Comparison of ENCODE assay signal across 12 mouse cellular contexts in genomic region chr10:75412114-75413103, GRCm38 (mm10). TPM values are rescaled to one million over a fixed set of nuclear protein-coding genes. Genes with fewer than 3 reads are reported as not detected.
DNase-seq lines count a peak whose midpoint lies in the region; ATAC-seq and TF ChIP-seq lines count a peak whose summit lies in the region.
"Had no signal": no experiment of that assay in that cellular context is flagged by ENCODE, and none has a peak within 500 bp of the region (broad histone marks: within the 10 kb centered on the region; RNA-seq: fewer than 3 reads in every experiment).

No protein-coding gene starts in this region.

- no peak overlapping the region for H3K9ac ChIP-seq in heart, embryonic 12.5 days
- H3K9ac ChIP-seq in embryonic facial prominence, embryonic 14.5 days (ENCODE audit: low read depth, low read length): no peak overlapping the region
- peak overlapping the region; percentile 16; the same call in 1 of the 2 replicates for H3K9ac ChIP-seq in liver, postnatal 0 days (replicated peaks)

- intact Hi-C loops in heart, postnatal 14 days (cut with DNase I): no loop called here

- H3K4me1 ChIP-seq in heart, embryonic 12.5 days (replicated peaks): peaks cover 24% of the 10 kb centered on the region
- H3K4me1 ChIP-seq in embryonic facial prominence, embryonic 14.5 days (ENCODE audit: control insufficient read depth, insufficient read depth, low read length): no peaks in the 10 kb centered on the region; the same call in 1 of the 2 replicates
- H3K4me1 ChIP-seq in kidney, adult 2 months (ENCODE audit: control insufficient read depth, insufficient read depth, low read length): peaks cover 18% of the 10 kb centered on the region; the same call in 1 of the 2 replicates
- H3K4me1 ChIP-seq in liver, postnatal 0 days (ENCODE audit: insufficient read depth): peaks cover 4% of the 10 kb centered on the region; the same call in 1 of the 2 replicates

- 65% methylated on average over 27 of the region's 27 CpGs for WGBS in heart, embryonic 12.5 days
- 54% methylated on average over 27 of the region's 27 CpGs for WGBS in embryonic facial prominence, embryonic 14.5 days
- 57% methylated on average over 27 of the region's 27 CpGs for WGBS in kidney, adult 2 months
- WGBS in liver, postnatal 0 days (ENCODE audit: insufficient replicate concordance): 67% methylated on average over 24 of the region's 27 CpGs

- no peak for TF ChIP-seq EP300 in liver, postnatal 0 days (IDR thresholded peaks at IDR 0.05; ENCODE audit: low read depth)

- H3K27me3 ChIP-seq in heart, embryonic 12.5 days (replicated peaks): no peaks in the 10 kb centered on the region
- H3K27me3 ChIP-seq in embryonic facial prominence, embryonic 14.5 days (replicated peaks; ENCODE audit: control insufficient read depth, insufficient read depth, low read length): no peaks in the 10 kb centered on the region
- no peaks in the 10 kb centered on the region for H3K27me3 ChIP-seq in kidney, adult 2 months (replicated peaks; ENCODE audit: control insufficient read depth, insufficient read depth, low read length)
- no peaks in the 10 kb centered on the region for H3K27me3 ChIP-seq in liver, postnatal 0 days (ENCODE audit: insufficient read depth, low read length)
- H3K27me3 ChIP-seq: Patski had no signal

- H3K4me3 ChIP-seq in heart, embryonic 12.5 days: no peak overlapping the region
- H3K4me3 ChIP-seq in embryonic facial prominence, embryonic 14.5 days (ENCODE audit: low read depth, low read length): no peak overlapping the region
- H3K4me3 ChIP-seq in kidney, adult 2 months (ENCODE audit: insufficient read depth, low read depth, low read length): no peak overlapping the region; the same call in 1 of the 2 replicates
- no peak overlapping the region for H3K4me3 ChIP-seq in liver, postnatal 0 days (ENCODE audit: low read depth, low read length)

- H3K36me3 ChIP-seq in heart, embryonic 12.5 days: no peaks in the 10 kb centered on the region
- no peaks in the 10 kb centered on the region for H3K36me3 ChIP-seq in embryonic facial prominence, embryonic 14.5 days (ENCODE audit: control insufficient read depth, insufficient read depth, low read length)
- H3K36me3 ChIP-seq in kidney, adult 2 months (ENCODE audit: control insufficient read depth, insufficient read depth, low read length): no peaks in the 10 kb centered on the region; the same call in 1 of the 2 replicates
- no peaks in the 10 kb centered on the region for H3K36me3 ChIP-seq in liver, postnatal 0 days (replicated peaks; ENCODE audit: insufficient read depth, low read length)

- ATAC-seq in heart, embryonic 12.5 days (ENCODE audit: insufficient number of reproducible peaks, low FRiP score): no peak
- no peak for ATAC-seq in embryonic facial prominence, embryonic 14.5 days (ENCODE audit: low read depth)
- ATAC-seq in liver, postnatal 0 days: peak; percentile 36; the same call in 1 of the 2 replicates
- ATAC-seq: Patski had no signal

- H3K27ac ChIP-seq in heart, embryonic 12.5 days (ENCODE audit: poor library complexity, severe bottlenecking): no peak overlapping the region
- no peak overlapping the region for H3K27ac ChIP-seq in embryonic facial prominence, embryonic 14.5 days (replicated peaks; ENCODE audit: low read depth, low read length)
- peak overlapping the region; percentile 98 for H3K27ac ChIP-seq in kidney, adult 2 months (ENCODE audit: insufficient read depth, low read depth, low read length)
- peak overlapping the region; percentile 92 for H3K27ac ChIP-seq in liver, postnatal 0 days (ENCODE audit: low read depth)

- DNase-seq in heart, postnatal 14 days: no peak
- DNase-seq in embryonic facial prominence, embryonic 14.5 days (ENCODE audit: low spot score): no peak
- peak; percentile 78 for DNase-seq in kidney, adult 2 months
- no peak for DNase-seq in liver, postnatal 0 days
- DNase-seq in embryo, embryonic 9.5 days (ENCODE audit: extremely low spot score): no peak
- DNase-seq in frontal cortex, postnatal 10 days (ENCODE audit: low spot score in 2 of 2): no peak
- DNase-seq in spleen, postnatal 4 days (ENCODE audit: low spot score in 2 of 2): no peak
- DNase-seq: adrenal gland, postnatal 36 days; cerebellum, adult 2 months; layer of hippocampus, adult 9-11 months had no signal

- no peaks in the 10 kb centered on the region for H3K9me3 ChIP-seq in heart, embryonic 12.5 days (replicated peaks)
- no peaks in the 10 kb centered on the region for H3K9me3 ChIP-seq in embryonic facial prominence, embryonic 14.5 days (ENCODE audit: control insufficient read depth, low read length)
- H3K9me3 ChIP-seq in liver, postnatal 0 days (ENCODE audit: low read length): no peaks in the 10 kb centered on the region

- no peak for TF ChIP-seq POLR2A in kidney, adult 2 months (IDR thresholded peaks at IDR 0.05; ENCODE audit: low read depth, low read length)

- no peak for TF ChIP-seq CTCF in kidney, adult 2 months (conservative IDR thresholded peaks at IDR 0.05; ENCODE audit: insufficient read depth, insufficient read length, low read depth, low read length)
- TF ChIP-seq CTCF in liver, postnatal 0 days (IDR thresholded peaks at IDR 0.05; ENCODE audit: low read depth): no peak

- H3K4me2 ChIP-seq in heart, embryonic 12.5 days: peak overlapping the region; percentile 33
- 0 out of 2 replicates have a peak overlapping the region, but pooled peaks have one; percentile 10 for H3K4me2 ChIP-seq in embryonic facial prominence, embryonic 14.5 days (ENCODE audit: low read depth, low read length)
- peak overlapping the region; percentile 32; the same call in 1 of the 2 replicates for H3K4me2 ChIP-seq in liver, postnatal 0 days (ENCODE audit: low read depth, low read length)

RNA-seq across cellular contexts. Expression of gene Upb1, which starts 11.5 kb away (rescaled TPM):
- 0.15 and 0.17 TPM in 2 replicates for polyA plus RNA-seq in heart, embryonic 12.5 days (2016; fragmentation: Nextera tagmentation; extraction: Ambion mirVana)
- total RNA-seq in heart, postnatal 14 days (2021): under 1 TPM; 0.22 to 0.34 TPM
- polyA plus RNA-seq in embryonic facial prominence, embryonic 14.5 days (2014; fragmentation: Nextera tagmentation; extraction: Ambion mirVana): 0.99 and 2.2 TPM in 2 replicates
- 58.4 and 58.5 TPM in 2 replicates for polyA plus RNA-seq in kidney, adult 2 months (2012; rRNA removed)
- polyA plus RNA-seq in liver, postnatal 0 days (2015; fragmentation: Nextera tagmentation; extraction: Ambion mirVana): 84.2 and 103 TPM in 2 replicates
- polyA plus RNA-seq: Patski had no signal

Comparison
In these comparisons a context has a peak if more than half of its experiments do, and no peak if none do; other contexts are left out.
1. H3K27ac ChIP-seq: peak in kidney, adult 2 months (single experiment) and liver, postnatal 0 days (single experiment); none in heart, embryonic 12.5 days (single experiment) and embryonic facial prominence, embryonic 14.5 days (single experiment).
2. RNA of gene Upb1, which starts 11.5 kb away (polyA plus RNA-seq): 84.2 to 103 TPM in liver, postnatal 0 days and 58.4 to 58.5 TPM in kidney, adult 2 months; 0.99 to 2.2 TPM in embryonic facial prominence, embryonic 14.5 days and 0.15 to 0.17 TPM in heart, embryonic 12.5 days; every median in the first group is over 10 times any median in the second.
3. Peak in every context shown above with its lines, with median percentiles within 50 percentile points of each other: H3K4me2 ChIP-seq.